Mouse (Mus musculus): ENCODE results near the gene Magix.

- TF ChIP-seq CTCF (IDR thresholded peaks at IDR 0.05; ENCODE audit: control insufficient read depth, insufficient read depth, insufficient replicate concordance, low read depth, low read length) (no peak), POLR2A (IDR thresholded peaks at IDR 0.05; ENCODE audit: control insufficient read depth, low read depth, low read length) (no peak)
Observed at GRCm38 (mm10) chrX:7658785-7659589, 22.1 kb downstream of the Magix start.
